Mouse (Mus musculus) olfactory bulb, adult 2 months (tissue): ENCODE results near the gene Celf5. TPM values are rescaled to one million over a fixed set of nuclear protein-coding genes. Genes with fewer than 3 reads are reported as not detected.

Experiments used
- H3K27ac ChIP-seq: fragments of 200-500 bp; 2 replicates; pipeline ENCODE4 v1.5.1; 2012; ENCODE audit warnings: low read depth, low read length; ENCODE audit not compliant: insufficient read depth
- H3K4me1 ChIP-seq: fragments of 200-500 bp; 2 replicates; pipeline ENCODE4 v1.6.1; 2012; ENCODE audit warnings: low read length; ENCODE audit not compliant: control insufficient read depth, insufficient read depth
- H3K4me3 ChIP-seq: fragments of 200-500 bp; 2 replicates; pipeline ENCODE4 v1.5.1; 2012; ENCODE audit warnings: mild to moderate bottlenecking, low read depth, low read length, moderate library complexity; ENCODE audit not compliant: insufficient read depth
- CTCF ChIP-seq: fragments of 200-500 bp; IDR thresholded peaks from 2 replicates; pipeline ENCODE4 v1.5.1; 2012; ENCODE audit warnings: low read depth, mild to moderate bottlenecking, low read length, moderate library complexity; ENCODE audit not compliant: insufficient read depth
- POLR2A ChIP-seq: fragments of 200-500 bp; IDR thresholded peaks from 2 replicates; pipeline ENCODE4 v1.6.1; 2012; ENCODE audit warnings: mild to moderate bottlenecking, low read depth, low read length, moderate library complexity; ENCODE audit not compliant: insufficient read depth
- WGBS: fragments of 180-500 bp; shearing (Covaris S2); methylation state at CpG from one replicate; pipeline ENCODE4 v1.1.7; 2018; 5-methylcytosine and 5-hydroxymethylcytosine counted together
- polyA plus RNA-seq: library from polyadenylated mRNA; stranded (reverse); fragments of >200 nt; gene quantifications from 2 replicates; pipeline ENCODE4 v1.2.4, GENCODE M21; 2012; ENCODE audit warnings: low replicate concordance; ENCODE audit not compliant: missing spikeins, insufficient read depth, insufficient read length

Gene Celf5
- polyA plus RNA-seq, 1 experiment: not detected

DNA sequence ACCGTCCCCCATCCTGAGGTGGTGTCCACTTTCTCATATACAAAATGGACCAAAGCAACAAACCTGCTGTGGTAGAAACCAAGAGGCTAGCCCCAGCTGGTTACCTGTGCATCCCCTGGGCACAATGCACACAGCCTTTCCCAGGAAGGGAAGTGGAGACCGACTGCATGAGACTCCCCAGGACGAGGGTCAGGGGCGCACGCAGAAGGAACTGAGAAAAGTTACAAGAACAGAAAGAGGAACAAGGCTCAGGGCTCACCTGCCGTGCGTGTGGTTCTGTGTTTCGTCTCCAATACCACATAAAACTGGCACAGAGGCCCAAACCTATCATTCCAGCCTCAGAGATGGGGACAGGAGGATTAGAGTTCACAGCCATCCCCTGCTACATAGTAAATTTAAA, 34.7 kb upstream of the Celf5 start:
- Histone ChIP-seq H3K4me3 (no peak overlapping the region), H3K27ac (no peak overlapping the region), H3K4me1 (no peaks in the 10 kb centered on the region)
- WGBS: 83% methylated on average over 8 of the region's 8 CpGs
- TF ChIP-seq POLR2A: no peak
- TF ChIP-seq CTCF: no peak

DNA sequence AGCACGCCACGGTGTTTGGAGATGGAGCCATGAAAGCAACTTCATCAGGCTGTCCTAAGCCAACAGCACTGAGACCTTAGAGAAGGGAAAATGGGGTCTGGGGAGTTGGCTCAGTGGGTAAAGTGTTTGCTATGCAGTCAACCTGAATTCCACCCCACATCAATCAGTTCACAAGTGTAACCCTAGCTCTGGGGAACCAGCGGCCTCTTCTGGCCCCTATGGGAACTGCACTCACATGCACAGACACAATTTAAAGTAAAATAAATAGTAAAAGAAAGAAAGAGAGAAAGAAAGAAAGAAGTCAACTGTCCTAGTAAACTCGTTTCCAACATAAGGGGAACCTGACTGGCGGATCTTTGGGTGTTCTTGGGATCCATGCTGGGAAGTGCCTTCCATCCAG, 31.3 kb upstream of the Celf5 start:
- no peaks in the 10 kb centered on the region for H3K4me1 ChIP-seq
- H3K27ac ChIP-seq: no peak overlapping the region
- no peak for TF ChIP-seq CTCF
- TF ChIP-seq POLR2A: no peak
- 88% methylated on average over 5 of the region's 5 CpGs for WGBS
- no peak overlapping the region for H3K4me3 ChIP-seq

DNA sequence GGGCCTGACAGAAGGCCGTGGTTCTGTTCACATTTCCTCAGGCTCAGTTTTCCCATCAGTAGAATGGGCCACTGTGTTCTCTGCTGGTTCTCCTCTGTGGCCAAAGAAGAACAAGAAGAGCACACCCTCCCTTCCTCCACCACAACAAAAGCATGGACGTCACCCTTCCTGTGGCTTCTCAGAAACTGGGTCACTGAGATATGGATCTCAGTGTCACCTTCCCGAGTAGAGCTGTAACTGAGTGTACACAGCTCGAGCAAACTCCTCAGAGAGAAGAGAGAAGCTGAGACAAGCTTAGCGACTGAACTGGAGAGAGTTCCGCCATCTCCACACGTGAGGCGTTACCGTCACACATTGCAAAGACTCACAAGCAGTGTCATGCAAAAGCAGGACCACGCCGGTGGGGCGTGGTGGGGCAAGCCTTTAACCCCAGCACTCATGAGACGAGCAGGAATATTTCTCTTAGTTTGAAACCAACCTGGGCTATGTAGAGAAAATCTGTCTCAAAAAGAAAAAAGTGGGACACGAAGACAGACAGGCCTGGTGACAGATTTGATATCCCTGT, 27.8 kb upstream of the Celf5 start:
- 76% methylated on average over 14 of the region's 14 CpGs for WGBS
- no peak for TF ChIP-seq POLR2A
- TF ChIP-seq CTCF: no peak
- H3K27ac ChIP-seq: no peak overlapping the region
- H3K4me1 ChIP-seq: no peaks in the 10 kb centered on the region
- no peak overlapping the region for H3K4me3 ChIP-seq

DNA sequence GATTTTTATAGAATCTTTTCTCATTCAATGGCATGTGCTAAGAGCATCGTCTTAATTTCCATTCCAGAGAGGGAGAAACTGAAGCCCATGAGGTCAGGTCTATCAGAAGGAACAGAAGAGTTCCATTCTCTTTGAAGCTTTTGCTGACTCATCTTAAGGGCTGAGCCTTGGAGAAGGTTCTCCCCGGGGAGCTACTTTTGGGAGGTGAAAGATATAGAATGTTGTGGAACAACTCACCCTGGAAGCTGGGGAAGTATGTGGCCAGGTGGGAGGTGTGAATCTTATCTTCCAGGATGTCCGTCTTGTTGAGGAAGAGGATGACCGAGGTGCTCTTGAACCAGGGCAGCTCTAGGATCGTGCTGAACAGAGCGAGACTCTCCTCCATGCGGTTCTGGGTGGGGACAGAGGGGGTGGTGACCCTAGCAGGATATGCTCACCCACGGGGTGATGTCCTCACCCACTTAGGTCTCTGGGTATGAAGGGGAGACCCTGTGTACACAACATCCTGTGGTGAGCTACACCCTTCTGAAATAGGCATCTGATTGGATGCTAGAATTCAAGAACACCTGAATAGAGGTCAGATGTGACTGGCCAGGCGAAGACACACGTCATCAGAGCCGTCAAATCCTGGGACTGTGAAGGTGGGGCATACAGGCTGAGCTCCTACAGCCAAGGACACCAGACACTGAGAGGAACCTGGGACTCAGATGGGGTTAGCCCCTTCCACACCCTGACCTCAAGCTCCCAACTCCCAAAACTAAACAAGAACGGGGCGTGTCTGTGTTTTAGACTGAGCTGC, 25.4 kb upstream of the Celf5 start:
- Histone ChIP-seq H3K27ac (no peak overlapping the region), H3K4me3 (no peak overlapping the region), H3K4me1 (0 out of 2 replicates have a peak, but pooled peaks cover 2% of the 10 kb centered on the region)
- WGBS: 78% methylated on average over 13 of the region's 13 CpGs
- TF ChIP-seq CTCF (no peak), POLR2A (no peak)

DNA sequence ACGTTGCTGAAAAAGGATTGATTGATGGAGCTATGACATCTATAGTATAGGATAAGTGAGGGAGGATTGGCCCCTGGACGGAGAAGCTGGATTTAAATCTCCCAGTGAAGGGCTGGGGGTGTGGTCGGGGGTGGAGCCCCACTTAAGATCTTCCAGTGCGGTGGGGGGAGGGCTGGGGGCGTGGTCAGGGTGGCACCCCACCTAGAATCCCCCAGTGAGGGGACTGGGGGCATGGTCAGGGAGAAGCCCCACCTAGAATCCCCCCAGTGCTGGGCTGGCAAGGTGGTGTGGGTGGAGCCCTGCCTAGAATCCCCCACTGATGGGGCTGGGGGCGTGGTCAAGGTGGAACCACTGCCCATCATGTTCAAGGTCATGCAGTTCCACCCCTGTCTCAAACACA, 24.6 kb upstream of the Celf5 start:
- TF ChIP-seq CTCF (no peak), POLR2A (no peak)

DNA sequence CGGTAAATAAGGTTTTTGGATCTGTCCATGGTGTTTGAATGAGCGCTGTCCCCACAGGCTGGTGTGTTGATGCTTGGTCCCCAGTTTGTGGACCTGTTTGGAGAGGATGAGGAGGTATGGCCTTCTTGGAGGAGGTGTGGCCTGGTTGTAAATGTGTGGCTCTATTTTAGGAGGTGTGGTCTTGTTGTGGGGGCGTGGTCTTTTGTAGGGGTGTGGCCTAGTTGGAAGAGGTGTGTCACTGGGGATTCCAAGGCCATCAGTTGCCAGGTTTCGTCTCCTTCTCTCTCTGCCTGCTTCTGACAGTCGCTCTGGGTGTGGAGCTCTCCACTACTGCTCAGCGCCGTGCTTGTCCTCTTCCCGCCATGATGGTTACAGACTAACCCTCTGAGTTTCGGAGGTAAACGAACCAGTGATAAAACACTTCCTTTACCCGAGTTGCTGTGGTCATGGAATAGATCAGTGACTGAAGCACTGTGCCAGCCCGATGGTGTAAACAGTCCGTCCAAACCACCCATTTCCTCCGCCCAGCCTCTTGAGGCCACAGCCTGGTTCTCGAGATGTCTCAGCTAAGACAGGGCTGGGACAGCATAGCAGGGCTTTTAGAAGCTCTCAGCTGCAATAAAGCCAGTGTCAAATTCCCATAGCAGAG, 22.6 kb upstream of the Celf5 start:
- peaks cover 8% of the 10 kb centered on the region; the same call in 1 of the 2 replicates for H3K4me1 ChIP-seq
- H3K27ac ChIP-seq: no peak overlapping the region
- TF ChIP-seq CTCF: no peak
- no peak for TF ChIP-seq POLR2A
- H3K4me3 ChIP-seq: no peak overlapping the region
- 87% methylated on average over 15 of the region's 15 CpGs for WGBS

More for the DNA sequence above, 24.6 kb upstream of the Celf5 start:
- H3K4me1 ChIP-seq: peaks cover 8% of the 10 kb centered on the region; the same call in 1 of the 2 replicates
- no peak overlapping the region for H3K27ac ChIP-seq
- H3K4me3 ChIP-seq: no peak overlapping the region
- WGBS: 32% methylated on average over 6 of the region's 6 CpGs

DNA sequence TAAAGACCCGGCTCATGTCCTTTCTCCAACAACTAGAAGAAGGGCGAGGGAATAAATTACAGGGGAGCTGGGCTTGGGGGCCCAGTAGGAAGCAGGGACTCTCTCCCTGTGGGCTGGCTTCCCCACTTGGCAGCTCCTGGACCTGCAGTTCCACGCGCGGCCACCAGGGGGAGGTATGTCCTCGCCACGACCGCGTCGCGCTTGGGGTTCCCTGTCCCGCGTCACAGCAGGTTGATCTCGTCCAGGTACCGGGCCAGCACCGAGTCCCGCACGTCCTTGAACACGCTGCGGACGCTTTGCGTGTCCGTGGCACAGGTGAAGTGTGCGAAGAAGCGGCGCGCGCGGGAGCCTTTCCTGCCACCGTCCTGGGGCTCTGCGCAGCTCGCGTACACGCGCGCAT, 20.1 kb upstream of the Celf5 start:
- Histone ChIP-seq H3K4me1 (peaks cover 8% of the 10 kb centered on the region; the same call in 1 of the 2 replicates), H3K27ac (no peak overlapping the region), H3K4me3 (peak overlapping the region; percentile 48)
- 6% methylated on average over 36 of the region's 36 CpGs for WGBS
- TF ChIP-seq CTCF (peak; percentile 96), POLR2A (no peak)

DNA sequence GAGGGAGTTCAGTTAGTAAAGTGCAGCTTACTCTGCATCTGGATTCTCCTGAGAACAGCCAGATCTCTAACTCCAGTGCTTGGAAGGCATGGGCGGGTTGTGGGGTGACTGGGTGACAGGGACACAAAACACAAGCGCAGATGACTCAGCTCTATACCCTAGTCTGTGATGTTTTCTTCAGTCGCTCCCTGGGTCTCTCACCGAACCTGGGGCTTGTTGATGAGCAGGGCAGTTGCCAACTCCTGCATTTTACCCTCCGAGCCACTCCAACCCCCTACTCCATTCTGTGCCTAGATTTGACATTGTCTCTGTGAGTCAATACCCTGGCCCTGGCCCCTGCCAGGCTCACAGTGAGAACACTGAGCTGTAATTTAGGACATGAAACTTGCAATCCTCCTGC, 19.4 kb upstream of the Celf5 start:
- Histone ChIP-seq H3K27ac (peak overlapping the region; percentile 42; the same call in 1 of the 2 replicates), H3K4me1 (peaks cover 8% of the 10 kb centered on the region; the same call in 1 of the 2 replicates), H3K4me3 (no peak overlapping the region)
- WGBS: 57% methylated on average over 5 of the region's 5 CpGs
- TF ChIP-seq CTCF (no peak), POLR2A (no peak)

DNA sequence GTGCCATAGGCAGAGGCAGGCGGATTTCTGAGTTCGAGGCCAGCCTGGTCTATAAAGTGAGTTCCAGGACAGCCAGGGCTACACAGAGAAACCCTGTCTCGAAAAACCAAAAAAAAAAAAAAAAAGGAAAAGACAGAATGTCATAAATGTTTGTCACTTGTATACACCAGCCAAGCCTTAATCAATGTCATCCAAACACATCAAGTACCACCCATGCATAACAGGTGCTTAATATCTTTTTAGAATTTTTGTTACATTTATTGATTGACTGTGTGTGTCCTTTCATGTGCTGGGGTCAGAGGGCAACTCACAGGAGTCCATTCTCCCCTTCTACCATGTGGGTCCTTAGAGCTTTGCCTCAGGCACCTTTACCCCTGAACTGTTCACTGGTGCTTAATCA, 17.5 kb upstream of the Celf5 start, which contains the start of gene S1pr4:
TSS of gene S1pr4 (minus strand) at position 101 of the 400 bp plus-strand sequence.
- H3K27ac ChIP-seq: no peak within 1 kb of the TSS; the same call in 1 of the 2 replicates
- peak within 1 kb of the TSS; percentile 20; the same call in 1 of the 2 replicates for H3K4me3 ChIP-seq
- 80% methylated on average over 3 of the region's 3 CpGs for WGBS
- peaks cover 14% of the 10 kb centered on the region for H3K4me1 ChIP-seq
- TF ChIP-seq CTCF: no peak
- TF ChIP-seq POLR2A: no peak
